Mouse (Mus musculus) liver, embryonic 11.5 days (tissue): ENCODE data around the gene Apba2. TPM values are rescaled to one million over a fixed set of nuclear protein-coding genes. Genes with fewer than 3 reads are reported as not detected.

ENCODE experiments used
- ATAC-seq: fragments of 200-750 bp; cut with Nextera tagmentation; replicated peaks from 2 replicates; pipeline ENCODE4 v1.8.0; 2017; ENCODE audit warnings: moderate number of reproducible peaks, mild to moderate bottlenecking, moderate TSS enrichment, moderate library complexity; ENCODE audit not compliant: low FRiP score
- DNase-seq: peaks from one replicate; pipeline ENCODE4 v3.0.0-alpha.2; 2017; ENCODE audit warnings: low spot score
- H3K27ac ChIP-seq: fragments of 300-500 bp; sonication (generic); 2 replicates; pipeline ENCODE4 v1.5.1; 2014; ENCODE audit warnings: mild to moderate bottlenecking, low read depth, low read length, control low read depth
- H3K27me3 ChIP-seq: fragments of 300-500 bp; sonication (generic); replicated peaks from 2 replicates; pipeline ENCODE4 v1.6.1; 2014; ENCODE audit warnings: low read length, mixed read lengths; ENCODE audit not compliant: control insufficient read depth, insufficient read depth
- H3K36me3 ChIP-seq: fragments of 300-500 bp; sonication (generic); 2 replicates; pipeline ENCODE4 v1.6.1; 2014; ENCODE audit warnings: mild to moderate bottlenecking, low read length, moderate library complexity, mixed read lengths; ENCODE audit not compliant: control insufficient read depth, insufficient read depth
- H3K4me1 ChIP-seq: fragments of 300-500 bp; sonication (generic); replicated peaks from 2 replicates; pipeline ENCODE4 v1.6.1; 2014; ENCODE audit warnings: low read length, mixed read lengths; ENCODE audit not compliant: control insufficient read depth, insufficient read depth
- H3K4me2 ChIP-seq: fragments of 300-500 bp; sonication (generic); 2 replicates; pipeline ENCODE4 v1.6.1; 2014; ENCODE audit warnings: mild to moderate bottlenecking, control low read depth, moderate library complexity
- H3K4me3 ChIP-seq: fragments of 300-500 bp; sonication (generic); 2 replicates; pipeline ENCODE4 v1.5.1; 2014; ENCODE audit warnings: low read depth, low read length, control low read depth
- H3K9ac ChIP-seq: fragments of 300-500 bp; sonication (generic); 2 replicates; pipeline ENCODE4 v1.6.1; 2014; ENCODE audit warnings: low read depth, low read length, control low read depth
- H3K9me3 ChIP-seq: fragments of 300-500 bp; sonication (generic); 2 replicates; pipeline ENCODE4 v1.6.1; 2016; ENCODE audit warnings: low read length, inconsistent platforms, mixed read lengths; ENCODE audit not compliant: control insufficient read depth
- WGBS: fragments of 180-500 bp; shearing (Covaris S2); extraction: QIAGEN DNeasy Blood & Tissue Kit; methylation state at CpG from one replicate; pipeline ENCODE4 v1.1.7; 2014; 5-methylcytosine and 5-hydroxymethylcytosine counted together
- polyA plus RNA-seq: library from polyadenylated mRNA; unstranded; fragments of >200 nt; fragmentation: Nextera tagmentation; extraction: Ambion mirVana; gene quantifications from 2 replicates; pipeline ENCODE4 v1.2.1, GENCODE M21; 2014

Apba2 gene
- polyA plus RNA-seq, 1 experiment from 2014 or later = 0.96 TPM

- WGBS = 64% methylated on average over 7 of the region's 7 CpGs
- no peaks in the 10 kb centered on the region for H3K4me1 ChIP-seq
- no peaks in the 10 kb centered on the region for H3K27me3 ChIP-seq
- no peak overlapping the region for H3K4me2 ChIP-seq
- no peak overlapping the region for H3K9ac ChIP-seq
- no peak for DNase-seq
- no peaks in the 10 kb centered on the region for H3K36me3 ChIP-seq
- H3K27ac ChIP-seq = no peak overlapping the region
- H3K9me3 ChIP-seq = no peaks in the 10 kb centered on the region
- no peak for ATAC-seq
- no peak overlapping the region for H3K4me3 ChIP-seq
Observed at GRCm38 (mm10) chr7:64754161-64754560, 252.7 kb downstream of the Apba2 start.

- H3K4me1 ChIP-seq = no peaks in the 10 kb centered on the region
- no peak overlapping the region for H3K9ac ChIP-seq
- DNase-seq = no peak
- no peaks in the 10 kb centered on the region for H3K36me3 ChIP-seq
- WGBS = 84% methylated on average over 7 of the region's 7 CpGs
- H3K27me3 ChIP-seq = no peaks in the 10 kb centered on the region
- no peak overlapping the region for H3K27ac ChIP-seq
- no peak overlapping the region for H3K4me3 ChIP-seq
- H3K4me2 ChIP-seq = no peak overlapping the region
- H3K9me3 ChIP-seq = no peaks in the 10 kb centered on the region
- no peak for ATAC-seq
Observed at GRCm38 (mm10) chr7:64755141-64755540, 253.6 kb downstream of the Apba2 start.

- H3K27ac ChIP-seq = no peak overlapping the region
- DNase-seq = no peak
- no peaks in the 10 kb centered on the region for H3K27me3 ChIP-seq
- no peaks in the 10 kb centered on the region for H3K9me3 ChIP-seq
- H3K36me3 ChIP-seq = no peaks in the 10 kb centered on the region
- no peaks in the 10 kb centered on the region for H3K4me1 ChIP-seq
- H3K4me3 ChIP-seq = no peak overlapping the region
- WGBS = 67% methylated on average over 3 of the region's 3 CpGs
- no peak overlapping the region for H3K9ac ChIP-seq
- H3K4me2 ChIP-seq = no peak overlapping the region
- ATAC-seq = no peak
Observed at GRCm38 (mm10) chr7:64765595-64765994, 264.1 kb downstream of the Apba2 start.

- ATAC-seq (no peak), DNase-seq (no peak)
- Histone ChIP-seq H3K9me3 (no peaks in the 10 kb centered on the region), H3K27me3 (no peaks in the 10 kb centered on the region), H3K36me3 (no peaks in the 10 kb centered on the region), H3K4me2 (no peak overlapping the region), H3K4me3 (no peak overlapping the region), H3K27ac (no peak overlapping the region), H3K9ac (no peak overlapping the region), H3K4me1 (no peaks in the 10 kb centered on the region)
- WGBS = 61% methylated on average over 7 of the region's 7 CpGs
Observed at GRCm38 (mm10) chr7:64769768-64770167, 268.3 kb downstream of the Apba2 start.

GRCm38 (mm10) chr7:64770779-64771390 lies 269.4 kb downstream of the Apba2 start:
- 75% methylated on average over 8 of the region's 8 CpGs for WGBS
- H3K9ac ChIP-seq = no peak overlapping the region
- no peaks in the 10 kb centered on the region for H3K36me3 ChIP-seq
- no peaks in the 10 kb centered on the region for H3K9me3 ChIP-seq
- DNase-seq (no peak), ATAC-seq (no peak)
- H3K4me1 ChIP-seq = no peaks in the 10 kb centered on the region
- H3K27ac ChIP-seq = no peak overlapping the region
- no peak overlapping the region for H3K4me3 ChIP-seq
- no peaks in the 10 kb centered on the region for H3K27me3 ChIP-seq
- H3K4me2 ChIP-seq = no peak overlapping the region

- ATAC-seq = no peak
- Histone ChIP-seq H3K36me3 (no peaks in the 10 kb centered on the region), H3K27me3 (no peaks in the 10 kb centered on the region), H3K27ac (no peak overlapping the region), H3K9me3 (no peaks in the 10 kb centered on the region), H3K9ac (no peak overlapping the region), H3K4me3 (no peak overlapping the region), H3K4me1 (no peaks in the 10 kb centered on the region), H3K4me2 (no peak overlapping the region)
- no peak for DNase-seq
- WGBS = 44% methylated on average over 10 of the region's 10 CpGs
Observed at GRCm38 (mm10) chr7:64773465-64773864, 272.0 kb downstream of the Apba2 start.

- ATAC-seq (no peak), DNase-seq (no peak)
- Histone ChIP-seq H3K36me3 (no peaks in the 10 kb centered on the region), H3K27ac (no peak overlapping the region), H3K4me3 (no peak overlapping the region), H3K27me3 (no peaks in the 10 kb centered on the region), H3K9ac (no peak overlapping the region), H3K9me3 (no peaks in the 10 kb centered on the region), H3K4me2 (no peak overlapping the region), H3K4me1 (no peaks in the 10 kb centered on the region)
- 76% methylated on average over 13 of the region's 13 CpGs for WGBS
Observed at GRCm38 (mm10) chr7:64776708-64777489, 275.4 kb downstream of the Apba2 start.

GRCm38 (mm10) chr7:64779501-64779900 lies 278.0 kb downstream of the Apba2 start:
- no peak overlapping the region for H3K27ac ChIP-seq
- no peaks in the 10 kb centered on the region for H3K36me3 ChIP-seq
- DNase-seq (no peak), ATAC-seq (no peak)
- H3K27me3 ChIP-seq = no peaks in the 10 kb centered on the region
- no peaks in the 10 kb centered on the region for H3K4me1 ChIP-seq
- 75% methylated on average over 4 of the region's 4 CpGs for WGBS
- H3K4me3 ChIP-seq = no peak overlapping the region
- no peak overlapping the region for H3K4me2 ChIP-seq
- H3K9ac ChIP-seq = no peak overlapping the region
- H3K9me3 ChIP-seq = no peaks in the 10 kb centered on the region

- no peak overlapping the region for H3K9ac ChIP-seq
- H3K36me3 ChIP-seq = no peaks in the 10 kb centered on the region
- H3K4me3 ChIP-seq = no peak overlapping the region
- 66% methylated on average over 3 of the region's 3 CpGs for WGBS
- no peaks in the 10 kb centered on the region for H3K27me3 ChIP-seq
- no peak overlapping the region for H3K27ac ChIP-seq
- ATAC-seq = no peak
- no peaks in the 10 kb centered on the region for H3K4me1 ChIP-seq
- H3K9me3 ChIP-seq = no peaks in the 10 kb centered on the region
- H3K4me2 ChIP-seq = no peak overlapping the region
- DNase-seq = no peak
Observed at GRCm38 (mm10) chr7:64785040-64785439, 283.5 kb downstream of the Apba2 start.
